Mouse (Mus musculus) small intestine, adult 2 months (tissue): ENCODE measurements around the gene Pwwp2a. TPM values are rescaled to one million over a fixed set of nuclear protein-coding genes. Genes with fewer than 3 reads are reported as not detected.

Source experiments
- H3K27ac ChIP-seq: fragments of 200-500 bp; 2 replicates; pipeline ENCODE4 v1.5.1; 2012; ENCODE audit warnings: low read depth, low read length, control low read depth, inconsistent platforms; ENCODE audit not compliant: insufficient read depth
- H3K27me3 ChIP-seq: fragments of 200-500 bp; 2 replicates; pipeline ENCODE4 v1.6.1; 2012; ENCODE audit warnings: mild to moderate bottlenecking, moderate library complexity, low read length, inconsistent platforms; ENCODE audit not compliant: control insufficient read depth, insufficient read depth
- H3K36me3 ChIP-seq: fragments of 200-500 bp; 2 replicates; pipeline ENCODE4 v1.6.1; 2012; ENCODE audit warnings: mild to moderate bottlenecking, low read length, control low read depth, inconsistent platforms; ENCODE audit not compliant: control insufficient read depth, insufficient read depth
- H3K4me1 ChIP-seq: fragments of 200-500 bp; 2 replicates; pipeline ENCODE4 v1.6.1; 2012; ENCODE audit warnings: low read length, inconsistent platforms, mixed read lengths; ENCODE audit not compliant: control insufficient read depth, insufficient read depth, insufficient read length
- H3K4me3 ChIP-seq: fragments of 200-500 bp; 2 replicates; pipeline ENCODE4 v1.5.1; 2012; ENCODE audit warnings: low read depth, mild to moderate bottlenecking, control low read depth, inconsistent platforms, low read length, moderate library complexity
- CTCF ChIP-seq: fragments of 200-500 bp; IDR thresholded peaks from 2 replicates; pipeline ENCODE4 v1.5.1; 2012; ENCODE audit warnings: low read depth, mild to moderate bottlenecking, control low read depth, inconsistent platforms, low read length, moderate library complexity, mixed read lengths; ENCODE audit not compliant: insufficient replicate concordance, insufficient read length; ENCODE audit errors: extremely low read depth
- POLR2A ChIP-seq: fragments of 200-500 bp; IDR thresholded peaks from 2 replicates; pipeline ENCODE4 v1.6.1; 2012; ENCODE audit warnings: low read depth, mild to moderate bottlenecking, control low read depth, inconsistent platforms, low read length, moderate library complexity
- WGBS: fragments of 180-500 bp; shearing (Covaris S2); methylation state at CpG from one replicate; pipeline ENCODE4 v1.1.7; 2018; 5-methylcytosine and 5-hydroxymethylcytosine counted together
- polyA plus RNA-seq: library from polyadenylated mRNA; depleted of rRNA; stranded (reverse); fragments of >200 nt; gene quantifications from 2 replicates; pipeline ENCODE4 v1.2.3, GENCODE M21; 2012; rRNA removed

The Pwwp2a gene
- polyA plus RNA-seq, 1 experiment: 10.1 TPM

DNA sequence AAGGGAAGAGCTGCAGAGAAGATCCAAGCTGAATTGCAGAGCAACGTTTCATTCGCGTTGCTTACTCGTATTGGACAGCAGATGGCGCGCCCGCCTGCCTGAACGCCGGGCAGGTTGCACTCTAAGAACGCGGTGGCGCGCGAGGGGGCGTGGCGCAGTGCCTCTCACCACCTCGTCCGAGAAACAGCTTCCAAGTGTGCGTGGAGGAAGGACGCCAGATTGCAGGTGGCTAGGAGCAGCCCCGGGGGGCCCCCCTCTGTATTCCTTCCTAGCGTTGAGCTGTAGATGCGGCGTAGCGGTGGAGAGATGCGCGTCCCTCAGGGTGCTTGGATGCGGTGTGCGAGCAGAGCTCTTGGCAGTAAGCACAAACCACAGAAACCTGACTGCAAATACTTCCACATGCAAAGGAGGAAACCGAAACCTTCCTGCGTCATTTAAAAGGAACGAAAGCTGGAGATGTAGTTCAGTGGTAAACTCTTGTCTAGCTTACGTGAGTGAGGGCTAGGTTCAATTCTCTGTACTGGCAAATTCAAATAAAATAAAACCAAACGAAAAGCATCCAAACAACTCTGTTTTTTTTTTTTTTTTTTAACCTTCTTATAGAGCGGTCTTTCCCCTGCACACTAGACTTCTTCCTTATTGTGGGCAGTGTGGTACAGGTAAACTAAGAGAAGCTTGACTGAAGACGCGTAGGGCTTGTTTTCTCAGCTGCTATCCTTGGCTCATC lies 85.3 kb downstream of the Pwwp2a start:
- peak; percentile 75 for TF ChIP-seq CTCF
- no peak for TF ChIP-seq POLR2A
- 2% methylated on average over 37 of the region's 37 CpGs for WGBS
- Histone ChIP-seq H3K4me1 (no peaks in the 10 kb centered on the region), H3K27me3 (no peaks in the 10 kb centered on the region), H3K36me3 (no peaks in the 10 kb centered on the region), H3K4me3 (peak overlapping the region; percentile 68), H3K27ac (no peak overlapping the region)

DNA sequence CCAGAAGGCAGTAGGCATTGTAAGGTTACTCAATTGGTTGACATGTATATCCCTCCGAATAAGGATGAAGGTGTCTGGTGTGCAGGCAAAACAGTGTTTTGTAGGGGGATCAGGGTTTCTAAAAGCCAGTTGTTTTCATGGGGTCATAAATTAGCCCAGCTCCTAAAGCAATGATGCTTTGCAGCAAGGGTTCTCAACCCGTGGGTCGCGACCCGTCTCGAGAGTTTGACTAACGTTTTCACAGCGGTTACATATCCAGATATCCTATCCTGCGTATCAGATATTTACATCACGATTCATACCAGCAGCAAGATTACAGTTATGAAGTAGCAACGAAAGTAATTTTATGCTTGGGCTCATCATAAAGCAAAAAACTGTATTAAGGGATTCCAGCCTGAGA lies 86.0 kb downstream of the Pwwp2a start:
- Histone ChIP-seq H3K4me1 (no peaks in the 10 kb centered on the region), H3K27ac (no peak overlapping the region), H3K27me3 (no peaks in the 10 kb centered on the region), H3K36me3 (no peaks in the 10 kb centered on the region), H3K4me3 (no peak overlapping the region)
- 68% methylated on average over 11 of the region's 11 CpGs for WGBS
- no peak for TF ChIP-seq POLR2A
- no peak for TF ChIP-seq CTCF

DNA sequence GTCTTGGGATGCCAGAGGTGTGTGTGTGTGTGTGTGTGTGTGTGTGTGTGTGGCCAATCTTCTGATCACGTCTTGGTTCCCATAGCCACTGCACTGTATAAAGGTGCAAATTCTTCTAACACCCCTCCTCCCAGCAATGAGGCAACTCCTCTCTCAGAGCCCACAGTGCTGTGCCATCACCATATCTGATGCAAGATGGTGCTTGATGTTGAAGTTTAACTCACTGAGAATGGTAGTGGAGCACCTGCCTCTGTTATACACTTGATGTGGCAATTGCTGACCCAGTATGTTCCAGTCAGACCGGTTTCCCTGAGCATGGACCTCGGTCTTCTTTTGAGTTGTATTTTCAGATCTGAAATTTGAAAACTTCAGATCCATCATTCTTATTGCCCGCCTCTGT lies 88.3 kb downstream of the Pwwp2a start:
- 62% methylated on average over 4 of the region's 4 CpGs for WGBS
- Histone ChIP-seq H3K27me3 (peaks cover under 1% of the 10 kb centered on the region; the same call in 1 of the 2 replicates), H3K36me3 (no peaks in the 10 kb centered on the region), H3K27ac (no peak overlapping the region), H3K4me1 (no peaks in the 10 kb centered on the region), H3K4me3 (no peak overlapping the region)
- TF ChIP-seq CTCF: no peak
- TF ChIP-seq POLR2A: no peak

Other genes starting within 250 kb of the Pwwp2a start
- 0.71 and 2.3 TPM in 2 replicates for gene Slu7, start 248.3 kb upstream of the Pwwp2a start, polyA plus RNA-seq
- gene C1qtnf2, start 207.7 kb upstream of the Pwwp2a start, polyA plus RNA-seq: 2.9 and 5.9 TPM in 2 replicates
- 7.1 and 7.9 TPM in 2 replicates for gene Ccnjl, start 153.2 kb upstream of the Pwwp2a start, polyA plus RNA-seq
- gene 4933415A04Rik, start 95.0 kb upstream of the Pwwp2a start, polyA plus RNA-seq: 0.27 and 1.0 TPM in 2 replicates
- gene Fabp6, start 80.5 kb upstream of the Pwwp2a start, polyA plus RNA-seq: 6.0 TPM in 1 of 2 replicates, not detected in the other
- gene Ttc1, start 66.0 kb downstream of the Pwwp2a start, polyA plus RNA-seq: 4.9 and 8.8 TPM in 2 replicates
- 0.29 and 1.6 TPM in 2 replicates for gene Adra1b, start 219.2 kb downstream of the Pwwp2a start, polyA plus RNA-seq